In genomic region chr14:32005673-32006261, GRCm38 (mm10) we compare ENCODE assay signal across 12 mouse cellular contexts. TPM values are rescaled to one million over a fixed set of nuclear protein-coding genes. Genes with fewer than 3 reads are reported as not detected.
A peak's percentile ranks its signal among the peaks of the same experiment; 100 is the strongest.
DNase-seq lines count a peak whose midpoint lies in the region; TF ChIP-seq lines count a peak whose summit lies in the region.
"Had no signal": no experiment of that assay in that cellular context is flagged by ENCODE, and none has a peak within 500 bp of the region (broad histone marks: within the 10 kb centered on the region; RNA-seq: fewer than 3 reads in every experiment).

No protein-coding gene starts in this region.

- H3K27me3 ChIP-seq in testis, adult 2 months (ENCODE audit: control insufficient read depth, insufficient read depth, low read length): no peaks in the 10 kb centered on the region
- H3K27me3 ChIP-seq in splenic B cell, adult 2 months (ENCODE audit: control insufficient read depth, insufficient read depth, low read length, poor library complexity, severe bottlenecking): no peaks in the 10 kb centered on the region
- H3K27me3 ChIP-seq: hindbrain, embryonic 13.5 days had no signal

- H3K27ac ChIP-seq in testis, adult 2 months (ENCODE audit: control insufficient read depth, insufficient read depth, low read depth, low read length): peak overlapping the region; percentile 68; the same call in 1 of the 2 replicates
- H3K27ac ChIP-seq: hindbrain, embryonic 13.5 days had no signal

- peak; percentile 49 to 73 for DNase-seq in heart, adult 9 months (ENCODE audit: low spot score in 2 of 2)
- DNase-seq in heart, postnatal 4 days: no peak
- DNase-seq in testis, postnatal 14 days (ENCODE audit: low spot score): no peak
- peak; percentile 13 to 30 for DNase-seq in heart, postnatal 14 days
- DNase-seq in splenic B cell, adult 2 months (ENCODE audit: low read depth, low spot score): peak; percentile 3
- DNase-seq in urinary bladder, postnatal 25 days (ENCODE audit: low spot score): no peak
- DNase-seq: cerebellum, adult 9-11 months; liver, postnatal 0 days had no signal

- peak overlapping the region; percentile 64 for H3K4me3 ChIP-seq in testis, adult 2 months (ENCODE audit: control insufficient read depth, low read depth, low read length)
- H3K4me3 ChIP-seq: hindbrain, embryonic 13.5 days; myocyte had no signal

- peaks cover 4% of the 10 kb centered on the region for H3K4me1 ChIP-seq in testis, adult 2 months (ENCODE audit: control insufficient read depth, insufficient read depth, low read length)
- H3K4me1 ChIP-seq: hindbrain, embryonic 13.5 days had no signal

- intact Hi-C loops in heart, postnatal 14 days (cut with DNase I): no loop called here

- TF ChIP-seq CTCF in testis, adult 2 months (IDR thresholded peaks at IDR 0.05; ENCODE audit: control insufficient read depth, insufficient read depth, insufficient replicate concordance, low read depth, low read length): no peak

- H3K36me3 ChIP-seq in testis, adult 2 months (ENCODE audit: control insufficient read depth, insufficient read depth, low read length): no peaks in the 10 kb centered on the region
- H3K36me3 ChIP-seq in splenic B cell, adult 2 months (ENCODE audit: control insufficient read depth, insufficient read depth, low read length, poor library complexity, severe bottlenecking): no peaks in the 10 kb centered on the region
- H3K36me3 ChIP-seq: hindbrain, embryonic 13.5 days had no signal

- TF ChIP-seq POLR2A in testis, adult 2 months (IDR thresholded peaks at IDR 0.05; ENCODE audit: control insufficient read depth, low read depth, low read length): no peak

RNA-seq across cellular contexts. Expression of gene Galnt15, which starts 23.0 kb away (rescaled TPM):
- 1 to 10 TPM; 3.0 TPM for total RNA-seq in heart, postnatal 4 days (2021)
- 0.26 and 0.65 TPM in 2 replicates for polyA plus RNA-seq in testis, adult 2 months (2012; rRNA removed)
- total RNA-seq in heart, postnatal 14 days (2021): 10 to 100 TPM; 12.8 to 17.8 TPM
- polyA plus RNA-seq: activated CD4-positive, CD25-positive, alpha-beta regulatory T cell, adult 4 months; myocyte had no signal

Comparison
In these comparisons a context has a peak if more than half of its experiments do, and no peak if none do; other contexts are left out.
1. DNase-seq: peak in heart, adult 9 months (2 of 2), heart, postnatal 14 days (2 of 2) and splenic B cell, adult 2 months (single experiment); none in heart, postnatal 4 days (single experiment), testis, postnatal 14 days (single experiment) and urinary bladder, postnatal 25 days (single experiment).